Mouse (Mus musculus) right cerebral cortex, postnatal 14 days (tissue): ENCODE results near the gene Spatc1l.

Experiments used
- DNase-seq: peaks from one replicate; pipeline ENCODE4 v3.0.0; 2022

Spatc1l gene

DNA sequence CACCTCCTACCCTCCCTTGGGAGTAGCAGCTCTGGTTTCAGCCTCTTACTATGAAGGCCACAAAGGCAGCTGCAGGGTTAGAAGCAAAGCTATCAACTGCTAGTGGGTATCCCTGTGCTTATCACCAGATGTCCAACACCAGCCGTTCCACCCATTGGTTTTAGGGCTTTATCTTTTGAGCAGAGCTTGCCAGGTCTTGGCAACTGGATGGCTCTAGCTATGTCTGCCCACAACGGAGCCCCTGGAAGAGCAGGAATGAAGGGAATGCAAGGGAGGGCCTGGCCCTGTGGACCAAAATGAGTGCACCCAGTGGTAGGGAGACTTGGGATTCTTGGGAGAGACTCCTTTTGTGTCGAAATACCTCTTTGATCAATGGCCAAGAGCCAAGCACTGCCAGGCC lies 40.6 kb downstream of the Spatc1l start:
- no peak for DNase-seq

DNA sequence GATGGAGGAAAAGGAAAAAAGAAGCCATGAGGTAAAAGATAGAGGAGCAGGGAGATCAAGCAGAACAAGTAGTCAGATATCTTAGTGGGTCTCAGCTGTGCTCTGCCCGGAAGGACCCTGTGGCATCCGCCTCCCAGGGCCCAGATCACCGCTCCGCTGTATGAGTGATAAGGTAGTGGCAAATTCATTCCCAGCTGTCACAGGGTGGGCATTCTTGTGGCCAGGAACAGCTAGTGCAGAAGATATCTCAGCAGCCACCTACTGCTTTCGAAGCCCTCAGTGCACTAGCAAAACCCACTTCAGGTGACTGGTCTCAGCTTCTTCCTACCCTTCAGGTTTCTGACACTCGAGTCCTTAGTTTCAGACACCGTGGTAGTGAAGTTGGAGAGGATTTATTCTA lies 50.4 kb downstream of the Spatc1l start:
- DNase-seq: no peak
